8 mouse cellular contexts compared by ENCODE assay signal in the genomic region with DNA sequence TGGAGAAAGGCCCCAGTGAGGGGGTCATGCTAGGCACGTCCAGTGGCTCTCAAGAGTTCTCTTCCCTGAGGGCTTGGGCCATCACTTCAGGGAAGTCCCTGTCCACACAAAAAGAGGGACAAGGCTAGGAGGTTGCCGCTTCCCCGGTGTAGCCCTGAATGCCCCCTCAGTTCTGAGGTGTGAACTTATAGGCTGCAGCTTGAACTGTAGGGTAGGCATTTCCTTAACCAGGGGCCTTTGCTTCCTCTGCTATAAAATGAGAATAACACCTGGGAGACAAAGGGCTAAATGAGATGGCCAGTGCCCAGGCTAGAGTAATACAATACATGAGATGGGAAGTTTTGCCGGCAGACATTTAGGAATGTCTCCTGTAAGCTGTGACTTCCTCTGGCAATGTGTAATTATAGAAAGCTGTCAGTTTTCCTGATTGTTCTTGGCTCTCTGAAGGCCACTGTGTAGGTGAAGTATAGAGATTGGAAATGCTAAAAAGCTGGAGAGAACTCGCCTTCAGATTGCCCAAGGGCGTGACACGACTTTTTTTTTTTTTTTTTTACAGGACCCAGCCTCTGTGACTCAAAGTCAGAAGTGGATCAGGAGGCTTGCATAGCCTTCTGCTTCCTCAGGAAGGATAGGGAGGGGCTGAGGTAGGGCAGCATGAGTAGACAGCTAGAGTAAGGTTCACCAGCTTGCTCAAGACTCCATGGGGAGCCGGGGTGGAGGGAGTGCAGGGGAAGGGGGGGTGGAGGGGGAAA. TPM values are rescaled to one million over a fixed set of nuclear protein-coding genes. Genes with fewer than 3 reads are reported as not detected.
DNase-seq lines count a peak whose midpoint lies in the region; ATAC-seq lines count a peak whose summit lies in the region.

No protein-coding gene starts in this region.

- H3K4me3 ChIP-seq in midbrain, embryonic 11.5 days (ENCODE audit: low read depth, low read length), result no peak overlapping the region
- no peak overlapping the region for H3K4me3 ChIP-seq in midbrain, embryonic 16.5 days (ENCODE audit: low read depth, low read length)
- H3K4me3 ChIP-seq in heart, embryonic 15.5 days, result no peak overlapping the region
- no peak overlapping the region for H3K4me3 ChIP-seq in stomach, embryonic 14.5 days (ENCODE audit: low read depth, low read length)

- H3K27ac ChIP-seq in midbrain, embryonic 11.5 days (ENCODE audit: low read depth, low read length), result no peak overlapping the region
- no peak overlapping the region for H3K27ac ChIP-seq in midbrain, embryonic 16.5 days (ENCODE audit: low read length)
- peak overlapping the region; percentile 67 for H3K27ac ChIP-seq in heart, embryonic 15.5 days
- H3K27ac ChIP-seq in stomach, embryonic 14.5 days (ENCODE audit: low read length), result peak overlapping the region; percentile 52; the same call in 1 of the 2 replicates

- no peaks in the 10 kb centered on the region for H3K9me3 ChIP-seq in midbrain, embryonic 11.5 days (ENCODE audit: control insufficient read depth, low read length)
- no peaks in the 10 kb centered on the region for H3K9me3 ChIP-seq in midbrain, embryonic 16.5 days (replicated peaks; ENCODE audit: control insufficient read depth, low read length, poor library complexity, severe bottlenecking)
- H3K9me3 ChIP-seq in heart, embryonic 15.5 days (replicated peaks), result no peaks in the 10 kb centered on the region
- no peaks in the 10 kb centered on the region for H3K9me3 ChIP-seq in stomach, embryonic 14.5 days (ENCODE audit: control insufficient read depth, low read depth, low read length)

- WGBS in midbrain, embryonic 11.5 days, result 85% methylated on average over 8 of the region's 8 CpGs
- 78% methylated on average over 8 of the region's 8 CpGs for WGBS in midbrain, embryonic 16.5 days
- 60% methylated on average over 8 of the region's 8 CpGs for WGBS in heart, embryonic 15.5 days
- WGBS in stomach, embryonic 14.5 days, result 70% methylated on average over 8 of the region's 8 CpGs

- peaks cover 3% of the 10 kb centered on the region; the same call in 1 of the 2 replicates for H3K4me1 ChIP-seq in midbrain, embryonic 11.5 days (ENCODE audit: control insufficient read depth, insufficient read depth, low read length)
- H3K4me1 ChIP-seq in midbrain, embryonic 16.5 days (ENCODE audit: control insufficient read depth, insufficient read depth, low read length), result no peaks in the 10 kb centered on the region
- peaks cover 7% of the 10 kb centered on the region for H3K4me1 ChIP-seq in heart, embryonic 15.5 days (replicated peaks)
- no peaks in the 10 kb centered on the region for H3K4me1 ChIP-seq in stomach, embryonic 14.5 days (ENCODE audit: control insufficient read depth, insufficient read depth, low read length)

- H3K27me3 ChIP-seq in midbrain, embryonic 11.5 days (ENCODE audit: control insufficient read depth, insufficient read depth, low read length), result peaks cover under 1% of the 10 kb centered on the region; the same call in 1 of the 2 replicates
- H3K27me3 ChIP-seq in midbrain, embryonic 16.5 days (ENCODE audit: control insufficient read depth, insufficient read depth, low read depth, low read length), result peaks cover 3% of the 10 kb centered on the region
- H3K27me3 ChIP-seq in heart, embryonic 15.5 days, result no peaks in the 10 kb centered on the region
- H3K27me3 ChIP-seq in stomach, embryonic 14.5 days (ENCODE audit: control insufficient read depth, insufficient read depth, low read length), result no peaks in the 10 kb centered on the region

- H3K4me2 ChIP-seq in midbrain, embryonic 11.5 days, result no peak overlapping the region
- H3K4me2 ChIP-seq in midbrain, embryonic 16.5 days (ENCODE audit: low read length), result no peak overlapping the region
- H3K4me2 ChIP-seq in heart, embryonic 15.5 days, result no peak overlapping the region
- H3K4me2 ChIP-seq in stomach, embryonic 14.5 days (replicated peaks; ENCODE audit: low read depth, low read length), result no peak overlapping the region

- peak; percentile 69 for DNase-seq in midbrain, embryonic 11.5 days (ENCODE audit: low spot score, missing footprints)
- DNase-seq in liver, result peak; percentile 32
- no peak for DNase-seq in layer of hippocampus, adult 8-10 months (ENCODE audit: low spot score in 2 of 2)
- DNase-seq in cerebellum, adult 11-12 months, result no peak
- DNase-seq in cerebellum, adult 9-10 months, result no peak

- no peak for ATAC-seq in midbrain, embryonic 11.5 days (ENCODE audit: low FRiP score)
- no peak for ATAC-seq in midbrain, embryonic 16.5 days
- peak; percentile 65 for ATAC-seq in heart, embryonic 15.5 days (replicated peaks; ENCODE audit: insufficient number of reproducible peaks, insufficient read depth, low FRiP score, low read depth)
- no peak for ATAC-seq in stomach, embryonic 14.5 days (ENCODE audit: insufficient number of reproducible peaks, insufficient read depth, low FRiP score, low read depth)

- no peaks in the 10 kb centered on the region for H3K36me3 ChIP-seq in midbrain, embryonic 11.5 days (ENCODE audit: control insufficient read depth, insufficient read depth, low read length)
- H3K36me3 ChIP-seq in midbrain, embryonic 16.5 days (ENCODE audit: control insufficient read depth, insufficient read depth, low read length), result no peaks in the 10 kb centered on the region
- no peaks in the 10 kb centered on the region for H3K36me3 ChIP-seq in heart, embryonic 15.5 days
- H3K36me3 ChIP-seq in stomach, embryonic 14.5 days (ENCODE audit: control insufficient read depth, insufficient read depth, low read length), result no peaks in the 10 kb centered on the region

- no peak overlapping the region for H3K9ac ChIP-seq in midbrain, embryonic 11.5 days (ENCODE audit: low read length)
- H3K9ac ChIP-seq in midbrain, embryonic 16.5 days (ENCODE audit: low read depth, low read length), result no peak overlapping the region
- H3K9ac ChIP-seq in heart, embryonic 15.5 days, result no peak overlapping the region
- no peak overlapping the region for H3K9ac ChIP-seq in stomach, embryonic 14.5 days (replicated peaks; ENCODE audit: low read depth, low read length)

RNA-seq across cellular contexts. Expression of a gene that starts 6.9 kb away (rescaled TPM):
- 0.43 and 0.60 TPM in 2 replicates for polyA plus RNA-seq in midbrain, embryonic 11.5 days (2014; fragmentation: Nextera tagmentation; extraction: Ambion mirVana)
- polyA plus RNA-seq in midbrain, embryonic 16.5 days (2015; fragmentation: Nextera tagmentation; extraction: Ambion mirVana), result 0.65 and 0.82 TPM in 2 replicates
- 0.55 and 1.1 TPM in 2 replicates for polyA plus RNA-seq in heart, embryonic 15.5 days (2015; fragmentation: Nextera tagmentation; extraction: Ambion mirVana)
- 2.2 and 2.3 TPM in 2 replicates for polyA plus RNA-seq in stomach, embryonic 14.5 days (2014; fragmentation: Nextera tagmentation; extraction: Ambion mirVana)
- 1 to 10 TPM; 2.8 to 4.2 (median 3.0) TPM for total RNA-seq in layer of hippocampus, adult 8-10 months (2022)

RNA-seq across cellular contexts. Expression of a gene that starts 41.1 kb away (rescaled TPM):
- 2.2 TPM in 2 replicates for polyA plus RNA-seq in midbrain, embryonic 11.5 days (2014; fragmentation: Nextera tagmentation; extraction: Ambion mirVana)
- 7.4 and 8.2 TPM in 2 replicates for polyA plus RNA-seq in midbrain, embryonic 16.5 days (2015; fragmentation: Nextera tagmentation; extraction: Ambion mirVana)
- polyA plus RNA-seq in heart, embryonic 15.5 days (2015; fragmentation: Nextera tagmentation; extraction: Ambion mirVana), result 0.87 and 6.5 TPM in 2 replicates
- 10.8 and 11.7 TPM in 2 replicates for polyA plus RNA-seq in stomach, embryonic 14.5 days (2014; fragmentation: Nextera tagmentation; extraction: Ambion mirVana)
- 10 to 100 TPM; 15.7 to 19.5 (median 17.8) TPM for total RNA-seq in layer of hippocampus, adult 8-10 months (2022)

Comparison
In these comparisons a context has a peak if more than half of its experiments do, and no peak if none do; other contexts are left out.
1. DNase-seq: peak in midbrain, embryonic 11.5 days (single experiment) and liver (single experiment); none in layer of hippocampus, adult 8-10 months (0 of 2), cerebellum, adult 11-12 months (single experiment) and cerebellum, adult 9-10 months (single experiment).
2. H3K27ac ChIP-seq: peak in heart, embryonic 15.5 days (single experiment) and stomach, embryonic 14.5 days (single experiment); none in midbrain, embryonic 11.5 days (single experiment) and midbrain, embryonic 16.5 days (single experiment).